Mouse (Mus musculus) bone marrow, adult 2 months (tissue): Measurements from ENCODE around the gene Emc8. TPM values are rescaled to one million over a fixed set of nuclear protein-coding genes. Genes with fewer than 3 reads are reported as not detected.
A peak's percentile ranks its signal among the peaks of the same experiment; 100 is the strongest.

ENCODE experiments used
- H3K27ac ChIP-seq: fragments of 200-500 bp; 2 replicates; pipeline ENCODE4 v1.5.1; 2012; ENCODE audit warnings: low read depth, mild to moderate bottlenecking, control low read depth, inconsistent platforms, low read length; ENCODE audit not compliant: control insufficient read depth, poor library complexity, insufficient read depth
- H3K4me1 ChIP-seq: fragments of 200-500 bp; 2 replicates; pipeline ENCODE4 v1.6.1; 2011; ENCODE audit warnings: low read length; ENCODE audit not compliant: control insufficient read depth, insufficient read depth
- H3K4me3 ChIP-seq: fragments of 200-500 bp; replicated peaks from 2 replicates; pipeline ENCODE3; 2011; ENCODE audit warnings: mild to moderate bottlenecking, low read depth, low read length, control low read depth; ENCODE audit not compliant: control insufficient read depth
- CTCF ChIP-seq: fragments of 200-500 bp; IDR thresholded peaks from 2 replicates; pipeline ENCODE4 v1.5.1; 2011; ENCODE audit warnings: low read length, control low read depth; ENCODE audit not compliant: control insufficient read depth, insufficient read depth
- POLR2A ChIP-seq: fragments of 200-500 bp; IDR thresholded peaks from 2 replicates; pipeline ENCODE4 v1.6.1; 2011; ENCODE audit warnings: low read depth, mild to moderate bottlenecking, control low read depth, low read length, borderline replicate concordance; ENCODE audit not compliant: control insufficient read depth
- WGBS: fragments of 180-500 bp; shearing (Covaris S2); methylation state at CpG from one replicate; pipeline ENCODE4 v1.1.7; 2018; 5-methylcytosine and 5-hydroxymethylcytosine counted together
- polyA plus RNA-seq: library from polyadenylated mRNA; stranded (reverse); fragments of >200 nt; gene quantifications from 2 replicates; pipeline ENCODE4 v1.2.4, GENCODE M21; 2011; ENCODE audit warnings: low replicate concordance; ENCODE audit not compliant: missing spikeins, insufficient read depth, insufficient read length

Emc8 gene
- polyA plus RNA-seq, result 28.5 and 66.3 TPM in 2 replicates

GRCm38 (mm10) chr8:120668374-120668905, at the start of gene Emc8:
TSS of gene Emc8 (minus strand) at chr8:120668573.
- peak within 1 kb of the TSS; percentile 84 for H3K4me3 ChIP-seq
- WGBS, result under 1% methylated on average over 51 of the region's 51 CpGs
- TF ChIP-seq POLR2A, result no peak
- no peak for TF ChIP-seq CTCF
- H3K27ac ChIP-seq, result peak within 1 kb of the TSS; percentile 92
- peaks cover 5% of the 10 kb centered on the region; the same call in 1 of the 2 replicates for H3K4me1 ChIP-seq

GRCm38 (mm10) chr8:120715996-120716680, 47.8 kb upstream of the Emc8 start:
- WGBS, result 66% methylated on average over 15 of the region's 15 CpGs
- Histone ChIP-seq H3K4me1 (peaks cover 3% of the 10 kb centered on the region), H3K4me3 (no peak overlapping the region), H3K27ac (no peak overlapping the region)
- no peak for TF ChIP-seq CTCF
- no peak for TF ChIP-seq POLR2A

GRCm38 (mm10) chr8:120715200-120715599, 46.8 kb upstream of the Emc8 start:
- H3K4me3 ChIP-seq, result no peak overlapping the region
- peak overlapping the region; percentile 52; the same call in 1 of the 2 replicates for H3K27ac ChIP-seq
- H3K4me1 ChIP-seq, result peaks cover 3% of the 10 kb centered on the region
- no peak for TF ChIP-seq CTCF
- no peak for TF ChIP-seq POLR2A
- WGBS, result 20% methylated on average over 6 of the region's 6 CpGs

- no peak overlapping the region for H3K27ac ChIP-seq
- no peaks in the 10 kb centered on the region for H3K4me1 ChIP-seq
- 31% methylated on average over 10 of the region's 10 CpGs for whole genome bisulfite sequencing
- TF ChIP-seq POLR2A (no peak), CTCF (no peak)
- no peak overlapping the region for H3K4me3 ChIP-seq
Measured at GRCm38 (mm10) chr8:120709176-120709575, 40.8 kb upstream of the Emc8 start.

GRCm38 (mm10) chr8:120706193-120706592, 37.8 kb upstream of the Emc8 start:
- Histone ChIP-seq H3K4me1 (peaks cover 7% of the 10 kb centered on the region), H3K4me3 (no peak overlapping the region), H3K27ac (no peak overlapping the region)
- TF ChIP-seq POLR2A, result no peak
- no peak for TF ChIP-seq CTCF
- 80% methylated on average over 3 of the region's 3 CpGs for WGBS

- no peak overlapping the region for H3K4me3 ChIP-seq
- no peak overlapping the region for H3K27ac ChIP-seq
- peaks cover 8% of the 10 kb centered on the region for H3K4me1 ChIP-seq
- TF ChIP-seq POLR2A (no peak), CTCF (no peak)
- 81% methylated on average over 15 of the region's 15 CpGs for WGBS
Measured at GRCm38 (mm10) chr8:120705163-120705562, 36.8 kb upstream of the Emc8 start.

GRCm38 (mm10) chr8:120704203-120704602, 35.8 kb upstream of the Emc8 start:
- 79% methylated on average over 9 of the region's 9 CpGs for WGBS
- no peak for TF ChIP-seq POLR2A
- no peak for TF ChIP-seq CTCF
- Histone ChIP-seq H3K4me1 (peaks cover 15% of the 10 kb centered on the region), H3K27ac (no peak overlapping the region), H3K4me3 (no peak overlapping the region)

GRCm38 (mm10) chr8:120701758-120702465, 33.5 kb upstream of the Emc8 start:
- TF ChIP-seq POLR2A (no peak), CTCF (no peak)
- Histone ChIP-seq H3K4me1 (peaks cover 20% of the 10 kb centered on the region), H3K27ac (peak overlapping the region; percentile 51), H3K4me3 (no peak overlapping the region)
- 5% methylated on average over 19 of the region's 19 CpGs for WGBS
